Mouse (Mus musculus): ENCODE results near the gene Kiss1. TPM values are rescaled to one million over a fixed set of nuclear protein-coding genes. Genes with fewer than 3 reads are reported as not detected.

Kiss1 gene
- polyA plus RNA-seq (2012; ENCODE audit: low replicate concordance): not detected in 2 replicates

DNA sequence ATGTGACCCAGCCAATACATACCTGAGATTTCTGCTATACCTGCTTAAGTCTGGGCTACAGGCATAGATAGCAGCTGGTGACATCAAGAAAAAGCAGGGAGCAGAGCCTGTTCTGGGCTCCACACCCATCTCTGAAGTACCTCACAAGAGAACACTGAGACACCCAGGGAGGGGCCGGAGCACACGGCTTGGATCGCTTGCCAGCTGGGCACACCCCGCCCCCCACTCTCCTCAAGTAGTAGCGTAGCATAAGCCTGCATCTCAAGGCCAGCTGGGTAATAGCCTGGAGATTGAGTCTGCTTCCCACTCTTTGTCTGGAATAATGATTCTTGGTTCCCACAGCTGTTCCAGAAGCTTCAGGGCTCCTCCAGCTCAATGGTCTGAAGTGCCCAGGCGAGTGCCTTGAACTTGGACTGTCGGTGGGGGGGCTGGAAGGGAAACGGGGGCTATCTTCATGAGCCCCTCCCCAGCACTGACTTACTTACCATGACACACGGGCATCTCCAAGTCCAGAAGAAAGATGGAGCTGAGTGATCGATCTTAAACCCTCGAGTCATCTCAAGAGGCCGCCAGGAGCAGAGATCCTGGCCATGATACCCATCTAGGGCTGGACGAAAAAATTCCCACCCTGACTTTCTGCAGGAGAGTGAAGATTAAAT is at the start of gene Kiss1:
Gene Kiss1 (plus strand): TSS at position 609 of the 659 bp plus-strand sequence.

DNA sequence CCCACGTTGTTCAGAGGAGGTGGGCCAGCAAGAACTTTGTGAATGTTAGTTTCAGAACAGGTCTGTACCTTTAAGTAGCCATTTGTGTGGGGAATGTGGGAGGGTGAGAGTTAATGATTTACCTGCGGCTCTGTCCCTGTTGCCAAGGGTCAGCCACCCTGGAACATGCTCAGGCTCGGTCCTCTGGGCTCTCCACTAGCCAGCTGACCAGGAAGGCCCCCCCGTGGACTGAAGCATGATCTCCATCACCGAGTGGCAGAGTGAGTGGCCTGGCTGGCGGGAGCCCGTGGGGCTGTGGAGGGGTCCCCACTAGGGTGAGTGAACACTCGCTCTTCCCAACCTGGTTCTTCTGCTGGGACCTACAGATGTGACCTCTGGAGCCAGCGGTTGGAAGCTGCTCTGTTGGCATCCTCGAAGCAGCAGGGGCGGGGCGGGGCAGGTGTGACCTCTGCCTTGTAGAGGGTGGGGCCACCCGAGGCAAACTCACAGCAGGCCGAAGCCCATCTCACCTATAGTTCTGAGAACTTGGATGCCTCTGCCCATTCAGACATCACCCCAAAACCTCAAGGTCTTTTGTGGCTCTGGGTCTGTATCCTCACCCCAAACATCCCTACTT is 11.9 kb upstream of the Kiss1 start, which contains the start of gene Golt1a:
Gene Golt1a (plus strand): TSS at position 149 of the 616 bp plus-strand sequence.

DNA sequence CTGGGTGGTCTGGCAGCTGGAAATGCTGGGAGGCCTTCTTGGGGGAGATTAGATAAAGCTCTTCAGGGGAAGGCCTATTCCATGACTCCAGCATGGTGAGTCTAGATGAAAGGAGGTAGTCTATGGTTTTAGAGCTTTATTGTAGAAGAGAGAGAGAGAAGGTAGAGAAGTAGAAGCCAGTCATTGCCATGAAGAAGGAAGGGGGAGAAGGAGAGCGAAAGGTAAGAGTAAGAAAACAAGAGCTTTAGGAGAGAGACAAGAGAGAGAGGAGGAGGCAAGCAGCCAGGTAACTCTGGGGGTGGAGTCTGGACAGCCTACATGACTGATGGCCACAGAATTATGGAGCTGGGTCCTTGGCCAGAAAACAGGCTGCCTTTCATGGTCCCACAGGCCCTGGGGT is 28.5 kb downstream of the Kiss1 start, which contains the start of gene Ren1:
Gene Ren1 (plus strand): TSS at position 301 of the 400 bp plus-strand sequence.

DNA sequence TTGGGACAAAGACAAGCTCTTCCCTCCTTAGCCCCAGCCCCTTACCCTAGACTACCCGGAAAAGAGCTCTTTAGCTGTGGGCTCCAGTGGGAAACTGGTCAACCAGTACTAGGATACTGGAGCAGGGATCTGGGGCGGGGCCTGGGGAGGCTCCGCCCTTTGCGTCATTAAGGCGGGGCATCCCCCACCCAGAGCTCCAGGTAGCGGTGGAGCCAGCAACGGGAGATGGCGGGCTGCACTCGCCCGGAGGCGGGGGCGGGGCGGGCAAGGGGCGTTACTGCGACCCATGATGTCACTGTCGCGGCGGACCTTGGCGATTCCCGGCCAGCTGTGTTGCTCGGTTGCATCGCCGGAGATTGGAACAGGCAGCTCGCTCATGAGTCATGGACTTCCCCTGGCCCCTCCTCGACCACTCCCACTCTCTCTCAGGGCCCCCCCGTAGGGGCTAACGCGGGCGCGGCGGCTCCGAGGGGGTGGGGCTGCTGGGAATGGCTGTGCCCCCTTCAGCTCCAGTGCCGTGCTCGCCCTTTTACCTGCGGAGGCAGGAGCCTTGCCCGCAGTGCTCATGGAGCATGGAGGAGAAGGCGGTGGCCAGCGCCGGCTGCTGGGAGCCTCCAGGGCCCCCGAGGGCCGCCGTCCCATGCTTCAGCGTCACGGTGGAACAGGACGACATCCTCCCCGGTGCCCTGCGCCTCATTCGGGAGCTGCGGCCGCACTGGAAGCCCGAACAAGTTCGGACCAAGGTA is 41.8 kb downstream of the Kiss1 start, which contains the start of gene Etnk2:
Gene Etnk2 (plus strand): TSS at position 297 of the 746 bp plus-strand sequence.

Other genes starting within 250 kb of the Kiss1 start
- gene Ppp1r15b, start 190.7 kb upstream of the Kiss1 start, polyA plus RNA-seq (2012; ENCODE audit: low replicate concordance): 46.6 and 51.1 TPM in 2 replicates
- gene Plekha6, start 157.7 kb upstream of the Kiss1 start, polyA plus RNA-seq (2012; ENCODE audit: low replicate concordance): 2.7 and 8.6 TPM in 2 replicates
- not detected in 2 replicates for gene Golt1a, start 12.1 kb upstream of the Kiss1 start, polyA plus RNA-seq (2012; ENCODE audit: low replicate concordance)
- gene Ren1, start 28.6 kb downstream of the Kiss1 start, polyA plus RNA-seq (2012; ENCODE audit: low replicate concordance): not detected in 2 replicates
- gene Etnk2, start 41.7 kb downstream of the Kiss1 start, polyA plus RNA-seq (2012; ENCODE audit: low replicate concordance): not detected in 2 replicates
- gene Sox13, start 102.5 kb downstream of the Kiss1 start, polyA plus RNA-seq (2012; ENCODE audit: low replicate concordance): 0.38 and 0.98 TPM in 2 replicates